Mouse (Mus musculus): ENCODE results near the gene Gm9958.
A peak's percentile ranks its signal among the peaks of the same experiment; 100 is the strongest.

The Gm9958 gene

GRCm38 (mm10) chr5:90353552-90354317 is 13.3 kb upstream of the Gm9958 start:
- Histone ChIP-seq H3K36me3 (ENCODE audit: insufficient read depth, low read length) (peaks cover 51% of the 10 kb centered on the region), H3K9me3 (ENCODE audit: low read length) (no peaks in the 10 kb centered on the region)
- no peak for TF ChIP-seq POU5F1 (IDR thresholded peaks at IDR 0.05; ENCODE audit: borderline replicate concordance, low read length)
- no peak for TF ChIP-seq NANOG (IDR thresholded peaks at IDR 0.05; ENCODE audit: borderline replicate concordance, low read length)
- no peak for TF ChIP-seq CTCF (conservative IDR thresholded peaks at IDR 0.05; ENCODE audit: low read length)

DNA sequence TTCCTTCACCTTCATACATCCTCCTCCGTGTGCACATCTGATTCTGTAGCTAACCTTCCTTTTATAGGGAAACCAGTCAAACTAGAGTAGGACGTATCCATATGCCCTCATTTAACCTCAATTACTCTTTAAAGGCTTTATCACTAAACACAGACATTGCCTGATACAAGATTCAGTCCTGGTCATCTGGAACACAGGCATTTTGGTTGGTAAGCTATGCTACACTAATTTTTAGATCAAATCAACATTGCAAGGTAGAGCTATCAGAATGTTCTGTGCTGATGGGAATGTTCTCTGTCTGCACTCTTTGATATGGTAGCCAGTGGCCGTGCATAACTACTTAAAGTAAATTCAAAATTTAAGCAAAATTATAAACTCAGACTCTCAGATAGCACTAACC is 11.2 kb upstream of the Gm9958 start:
- no peak for TF ChIP-seq NANOG (IDR thresholded peaks at IDR 0.05; ENCODE audit: borderline replicate concordance, low read length)
- no peak for TF ChIP-seq CTCF (conservative IDR thresholded peaks at IDR 0.05; ENCODE audit: low read length)
- no peak for TF ChIP-seq POU5F1 (IDR thresholded peaks at IDR 0.05; ENCODE audit: borderline replicate concordance, low read length)
- Histone ChIP-seq H3K9me3 (ENCODE audit: low read length) (no peaks in the 10 kb centered on the region), H3K27me3 (ENCODE audit: insufficient read depth, low read length) (no peaks in the 10 kb centered on the region), H3K36me3 (ENCODE audit: insufficient read depth, low read length) (peaks cover 67% of the 10 kb centered on the region), H3K4me1 (replicated peaks; ENCODE audit: low read depth, low read length) (peaks cover 51% of the 10 kb centered on the region), H3K4me3 (replicated peaks; ENCODE audit: low read length) (no peak overlapping the region)

More at GRCm38 (mm10) chr5:90353552-90354317, 13.3 kb upstream of the Gm9958 start:
- Histone ChIP-seq H3K4me3 (replicated peaks; ENCODE audit: low read length) (no peak overlapping the region), H3K4me1 (replicated peaks; ENCODE audit: low read depth, low read length) (peaks cover 47% of the 10 kb centered on the region), H3K27me3 (ENCODE audit: insufficient read depth, low read length) (no peaks in the 10 kb centered on the region)

DNA sequence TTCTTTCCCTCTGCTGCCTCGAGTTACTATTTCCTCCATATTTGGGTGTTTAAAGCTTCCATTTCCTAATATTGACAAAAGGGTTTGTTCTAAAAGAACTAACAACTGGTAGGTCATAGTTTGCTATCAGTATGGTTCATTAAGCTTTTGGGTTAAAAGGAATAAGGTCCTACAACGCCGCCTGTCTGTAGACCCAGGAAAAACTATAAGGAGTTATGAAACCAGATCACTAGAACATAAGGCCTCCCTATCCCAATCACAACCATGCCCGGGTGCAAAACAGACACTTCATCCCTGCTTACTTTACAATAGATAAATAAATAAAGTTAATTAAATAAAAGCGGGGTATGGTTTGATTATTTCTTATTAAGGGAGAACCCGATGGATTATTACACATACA is 2.5 kb upstream of the Gm9958 start:
- Histone ChIP-seq H3K4me3 (replicated peaks; ENCODE audit: low read length) (peak overlapping the region; percentile 94), H3K27me3 (ENCODE audit: insufficient read depth, low read length) (no peaks in the 10 kb centered on the region), H3K9me3 (ENCODE audit: low read length) (no peaks in the 10 kb centered on the region), H3K36me3 (ENCODE audit: insufficient read depth, low read length) (peaks cover 41% of the 10 kb centered on the region), H3K4me1 (replicated peaks; ENCODE audit: low read depth, low read length) (peaks cover 43% of the 10 kb centered on the region)
- no peak for TF ChIP-seq POU5F1 (IDR thresholded peaks at IDR 0.05; ENCODE audit: borderline replicate concordance, low read length)
- TF ChIP-seq CTCF (conservative IDR thresholded peaks at IDR 0.05; ENCODE audit: low read length) = peak; percentile 33; the same call in 1 of the 2 replicates
- no peak for TF ChIP-seq NANOG (IDR thresholded peaks at IDR 0.05; ENCODE audit: borderline replicate concordance, low read length)

DNA sequence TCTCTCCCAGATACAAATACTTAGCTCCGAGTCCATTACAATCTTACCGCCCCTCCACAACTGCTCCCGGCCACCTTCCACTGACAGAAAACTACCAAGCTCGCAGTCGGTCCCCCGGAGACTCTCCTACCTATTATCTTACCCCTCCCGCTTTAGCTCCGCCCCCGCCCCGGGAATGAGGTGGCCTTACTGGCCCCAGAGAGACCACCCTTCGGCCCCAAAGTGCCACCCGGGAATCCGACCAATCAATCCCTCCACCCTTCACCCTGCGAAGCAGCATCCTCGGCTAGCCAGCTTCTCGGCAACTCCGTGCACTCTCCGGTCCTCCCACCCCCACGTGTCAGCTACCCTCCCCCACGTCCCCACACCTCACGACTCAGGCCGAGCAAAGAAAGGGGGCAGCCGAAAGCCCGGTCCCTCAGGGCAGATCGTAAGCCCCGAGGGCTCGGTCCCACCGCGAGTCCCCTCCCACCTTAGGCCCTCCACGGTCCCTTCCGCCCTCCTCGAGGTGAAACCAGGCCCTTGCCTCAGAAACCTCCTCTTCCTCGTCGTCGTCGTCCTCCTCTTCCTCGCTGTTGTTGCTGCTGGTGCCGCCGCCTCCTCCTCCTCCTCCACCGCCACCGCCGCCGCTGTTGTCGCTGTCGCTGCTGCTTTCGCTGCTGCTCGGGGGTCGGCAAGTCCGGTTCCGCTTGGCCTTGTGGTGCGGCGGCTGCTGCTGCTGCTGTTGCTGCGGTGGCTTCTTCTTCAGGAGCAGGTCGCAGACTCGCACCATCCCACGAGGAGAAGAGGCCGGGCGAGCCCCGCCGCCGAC is 1.7 kb upstream of the Gm9958 start:
- H3K27me3 ChIP-seq (ENCODE audit: insufficient read depth, low read length) = no peaks in the 10 kb centered on the region
- H3K9me3 ChIP-seq (ENCODE audit: low read length) = no peaks in the 10 kb centered on the region
- TF ChIP-seq NANOG (IDR thresholded peaks at IDR 0.05; ENCODE audit: borderline replicate concordance, low read length) (no peak), POU5F1 (IDR thresholded peaks at IDR 0.05; ENCODE audit: borderline replicate concordance, low read length) (no peak), CTCF (conservative IDR thresholded peaks at IDR 0.05; ENCODE audit: low read length) (no peak)
- H3K36me3 ChIP-seq (ENCODE audit: insufficient read depth, low read length) = peaks cover 32% of the 10 kb centered on the region
- peak overlapping the region; percentile 94 for H3K4me3 ChIP-seq (replicated peaks; ENCODE audit: low read length)
- peaks cover 43% of the 10 kb centered on the region for H3K4me1 ChIP-seq (replicated peaks; ENCODE audit: low read depth, low read length)

DNA sequence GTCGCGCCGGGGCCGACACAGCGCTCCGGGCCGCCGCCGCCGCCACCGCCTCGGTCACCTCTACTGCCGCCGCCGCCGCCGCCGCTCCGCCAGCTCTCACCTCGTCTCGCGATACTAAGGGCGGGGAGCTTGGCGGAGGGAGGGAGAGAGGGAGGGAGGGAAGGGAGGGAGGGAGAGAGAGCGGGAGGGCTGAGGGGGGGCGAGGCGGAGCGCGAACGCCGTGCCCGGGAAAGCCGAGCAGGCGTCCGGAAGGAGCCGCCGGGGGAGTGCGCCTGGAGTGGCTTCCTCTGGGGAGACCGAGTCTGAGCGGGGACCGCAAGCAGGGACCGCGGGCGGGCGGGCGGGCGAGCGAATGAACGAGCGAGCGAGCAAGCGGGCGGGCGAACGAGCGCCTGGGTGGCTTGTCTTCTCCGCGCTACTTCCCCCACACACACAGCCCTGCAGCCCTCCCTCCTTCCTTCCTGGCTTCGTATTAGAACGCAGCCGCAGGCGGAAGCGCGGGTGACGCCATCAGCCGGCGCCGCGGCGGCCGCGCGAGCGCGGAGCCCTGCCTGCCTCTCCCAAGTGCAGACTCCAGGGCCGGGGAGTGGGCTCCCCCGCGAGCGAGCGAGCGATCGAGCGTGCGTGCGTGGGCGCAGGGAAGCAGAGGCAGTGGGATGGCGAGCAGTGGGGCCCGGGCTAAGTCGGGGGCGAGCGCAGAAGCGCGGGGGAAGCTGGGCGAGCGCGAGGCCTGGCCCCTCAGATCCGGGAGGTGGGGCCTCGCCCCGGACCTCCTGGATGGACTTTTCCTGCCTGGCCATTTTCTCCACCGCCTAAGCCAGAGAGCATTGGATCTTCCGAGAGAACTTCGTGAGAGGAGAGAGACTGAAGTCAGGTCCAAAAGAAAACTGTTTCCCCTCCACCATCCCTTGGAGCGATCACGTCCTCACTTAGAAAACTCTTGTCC is 610 bp upstream of the Gm9958 start, which contains the start of gene Ankrd17:
Ankrd17 (minus strand) TSS at position 457 of the 946 bp plus-strand sequence.
- H3K27me3 ChIP-seq (ENCODE audit: insufficient read depth, low read length) = no peaks in the 10 kb centered on the region
- peaks cover 43% of the 10 kb centered on the region for H3K4me1 ChIP-seq (replicated peaks; ENCODE audit: low read depth, low read length)
- H3K9me3 ChIP-seq (ENCODE audit: low read length) = peaks cover 3% of the 10 kb centered on the region
- H3K4me3 ChIP-seq (replicated peaks; ENCODE audit: low read length) = peak within 1 kb of the TSS; percentile 94
- no peak for TF ChIP-seq CTCF (conservative IDR thresholded peaks at IDR 0.05; ENCODE audit: low read length)
- no peak for TF ChIP-seq POU5F1 (IDR thresholded peaks at IDR 0.05; ENCODE audit: borderline replicate concordance, low read length)
- TF ChIP-seq NANOG (IDR thresholded peaks at IDR 0.05; ENCODE audit: borderline replicate concordance, low read length) = no peak
- H3K36me3 ChIP-seq (ENCODE audit: insufficient read depth, low read length) = peaks cover 26% of the 10 kb centered on the region

- no peaks in the 10 kb centered on the region for H3K36me3 ChIP-seq (ENCODE audit: insufficient read depth, low read length)
- peaks cover 13% of the 10 kb centered on the region for H3K4me1 ChIP-seq (replicated peaks; ENCODE audit: low read depth, low read length)
- H3K4me3 ChIP-seq (replicated peaks; ENCODE audit: low read length) = no peak overlapping the region
- H3K9me3 ChIP-seq (ENCODE audit: low read length) = peaks cover 29% of the 10 kb centered on the region
- no peak for TF ChIP-seq NANOG (IDR thresholded peaks at IDR 0.05; ENCODE audit: borderline replicate concordance, low read length)
- TF ChIP-seq POU5F1 (IDR thresholded peaks at IDR 0.05; ENCODE audit: borderline replicate concordance, low read length) = no peak
- no peak for TF ChIP-seq CTCF (conservative IDR thresholded peaks at IDR 0.05; ENCODE audit: low read length)
- no peaks in the 10 kb centered on the region for H3K27me3 ChIP-seq (ENCODE audit: insufficient read depth, low read length)
Measured at GRCm38 (mm10) chr5:90370401-90370800, 3.4 kb downstream of the Gm9958 start.

DNA sequence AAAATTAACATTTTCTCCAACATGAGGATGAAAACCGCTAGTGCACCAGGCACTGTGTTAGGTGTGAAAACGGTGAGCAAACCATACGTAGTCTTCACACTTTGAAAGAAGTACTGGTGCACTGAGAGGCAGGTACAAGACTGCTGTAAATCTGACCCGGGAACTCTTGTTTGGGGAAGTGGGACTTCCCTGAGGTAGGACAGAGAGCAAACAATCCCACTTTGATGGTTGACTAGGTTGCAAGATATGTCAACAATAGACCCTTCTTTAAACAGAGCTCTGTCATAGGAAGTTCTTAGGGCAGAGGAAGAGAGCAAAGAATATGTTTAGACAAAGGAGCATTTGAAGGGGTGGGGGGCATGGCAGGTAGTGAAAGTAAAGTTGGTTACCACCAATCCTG is 6.7 kb downstream of the Gm9958 start:
- no peak for TF ChIP-seq POU5F1 (IDR thresholded peaks at IDR 0.05; ENCODE audit: borderline replicate concordance, low read length)
- no peak for TF ChIP-seq NANOG (IDR thresholded peaks at IDR 0.05; ENCODE audit: borderline replicate concordance, low read length)
- TF ChIP-seq CTCF (conservative IDR thresholded peaks at IDR 0.05; ENCODE audit: low read length) = no peak
- Histone ChIP-seq H3K36me3 (ENCODE audit: insufficient read depth, low read length) (no peaks in the 10 kb centered on the region), H3K4me1 (replicated peaks; ENCODE audit: low read depth, low read length) (0 out of 2 replicates have a peak, but pooled peaks cover under 1% of the 10 kb centered on the region), H3K27me3 (ENCODE audit: insufficient read depth, low read length) (no peaks in the 10 kb centered on the region), H3K4me3 (replicated peaks; ENCODE audit: low read length) (no peak overlapping the region), H3K9me3 (ENCODE audit: low read length) (peaks cover 29% of the 10 kb centered on the region)
